In the genomic region with DNA sequence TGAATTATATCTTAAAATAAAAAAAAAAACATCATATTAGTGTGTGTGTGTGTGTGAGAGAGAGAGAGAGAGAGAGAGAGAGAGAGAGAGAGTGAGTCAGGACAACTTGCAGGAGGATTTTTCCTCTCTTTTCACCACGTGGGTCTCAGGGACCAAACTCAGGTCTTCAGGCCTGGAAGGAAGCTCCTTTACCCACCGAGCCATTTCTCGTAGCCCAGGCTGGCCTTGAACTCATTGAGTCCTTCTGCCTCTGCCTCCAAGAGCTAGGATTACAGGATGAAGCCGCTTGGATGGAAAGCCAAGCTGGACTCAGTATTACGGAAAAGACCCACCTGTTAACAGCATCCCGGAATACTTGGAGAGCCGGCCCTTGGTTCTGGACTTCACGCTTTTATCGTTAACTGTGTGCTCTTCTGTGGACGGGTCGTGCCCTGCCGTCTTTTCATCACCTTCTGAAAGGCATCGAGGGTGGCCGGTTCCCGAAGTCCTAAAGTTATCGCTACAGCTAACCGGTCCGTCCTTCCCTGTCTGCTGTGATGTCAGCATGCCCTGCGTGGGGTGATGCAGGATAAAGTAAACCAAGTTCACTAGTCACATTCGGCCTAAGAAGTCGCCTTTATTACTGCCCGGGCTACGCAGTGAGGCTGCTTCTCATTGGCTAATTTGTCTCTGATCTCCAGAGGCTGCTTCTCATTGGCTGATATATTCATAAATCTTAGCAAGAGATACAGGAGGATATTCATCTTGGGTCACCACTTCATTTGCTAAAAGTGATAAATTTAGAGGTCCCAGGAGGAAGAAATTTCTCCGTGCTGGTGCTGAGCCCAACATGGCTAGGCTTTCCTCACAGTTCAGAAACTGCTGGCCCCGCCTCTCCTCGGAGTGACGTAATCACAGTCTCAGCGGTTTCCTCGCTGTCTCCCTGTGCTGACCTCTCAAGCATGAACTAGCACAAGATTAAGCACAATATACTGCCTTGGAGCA, we compare ENCODE assay signal across 8 mouse cellular contexts. TPM values are rescaled to one million over a fixed set of nuclear protein-coding genes. Genes with fewer than 3 reads are reported as not detected.
A peak's percentile ranks its signal among the peaks of the same experiment; 100 is the strongest.
DNase-seq lines count a peak whose midpoint lies in the region; ATAC-seq and TF ChIP-seq lines count a peak whose summit lies in the region.

No protein-coding gene starts in this region.

- DNase-seq in Patski (ENCODE audit: low read depth, low spot score) = no peak
- DNase-seq in embryo, embryonic 11 days = peak; percentile 82
- peak; percentile 82 for DNase-seq in heart, adult 2 months
- peak; percentile 80 for DNase-seq in kidney, adult 11 months
- DNase-seq in lung, adult 18-20 months = peak; percentile 75 to 76
- peak; percentile 72 for DNase-seq in thymus, postnatal 14 days

- peak overlapping the region; percentile 57 for H3K4me2 ChIP-seq in neural tube, embryonic 12.5 days (replicated peaks)

- H3K4me3 ChIP-seq in C2C12 (ENCODE audit: insufficient read depth, poor library complexity, severe bottlenecking) = peak overlapping the region; percentile 22
- peak overlapping the region; percentile 57 for H3K4me3 ChIP-seq in heart, adult 2 months
- H3K4me3 ChIP-seq in neural tube, embryonic 12.5 days = peak overlapping the region; percentile 33

- peak overlapping the region; percentile 75 for H3K9ac ChIP-seq in heart, adult 2 months (ENCODE audit: low read depth, low read length)
- H3K9ac ChIP-seq in neural tube, embryonic 12.5 days = peak overlapping the region; percentile 30

- H3ac ChIP-seq in C2C12 (ENCODE audit: control insufficient read depth, insufficient read length, low read depth) = peak overlapping the region; percentile 53

- TF ChIP-seq POLR2A in heart, adult 2 months (IDR thresholded peaks at IDR 0.05; ENCODE audit: insufficient read depth, low read depth, low read length) = 0 out of 2 replicates have a peak, but pooled peaks have one; percentile 32

- CTCF ChIA-PET in Patski (lab: Charles Lee) = interaction anchor here (1.3 kb wide), 1 partner anchor 89 kb away, joined by 5 read pairs; no protein-coding TSS in a partner anchor

- H3K4me1 ChIP-seq in heart, adult 2 months (ENCODE audit: control insufficient read depth, insufficient read depth, low read length) = peaks cover 5% of the 10 kb centered on the region
- no peaks in the 10 kb centered on the region for H3K4me1 ChIP-seq in neural tube, embryonic 12.5 days

- H3K27me3 ChIP-seq in C2C12 (ENCODE audit: control insufficient read depth, insufficient read depth, insufficient read length) (no peaks in the 10 kb centered on the region), Patski (no peaks in the 10 kb centered on the region)
- no peaks in the 10 kb centered on the region for H3K27me3 ChIP-seq in heart, adult 2 months (ENCODE audit: control insufficient read depth, insufficient read depth, low read length)
- no peaks in the 10 kb centered on the region for H3K27me3 ChIP-seq in neural tube, embryonic 12.5 days (replicated peaks)

- no peak for TF ChIP-seq CTCF in C2C12 (IDR thresholded peaks at IDR 0.05; ENCODE audit: control insufficient read depth, insufficient read depth, insufficient read length)
- no peak for TF ChIP-seq CTCF in Patski (IDR thresholded peaks at IDR 0.05)
- TF ChIP-seq CTCF in heart, adult 2 months (IDR thresholded peaks at IDR 0.05) = no peak

- no peaks in the 10 kb centered on the region for H3K36me3 ChIP-seq in C2C12 (ENCODE audit: control insufficient read depth, insufficient read depth)
- H3K36me3 ChIP-seq in heart, adult 2 months (ENCODE audit: control insufficient read depth, insufficient read depth, low read length) = no peaks in the 10 kb centered on the region
- H3K36me3 ChIP-seq in neural tube, embryonic 12.5 days = no peaks in the 10 kb centered on the region

- peak; percentile 62 for ATAC-seq in Patski
- ATAC-seq in neural tube, embryonic 12.5 days (ENCODE audit: low FRiP score, low read depth) = peak; percentile 89

- intact Hi-C loops in heart, adult 2 months (cut with DNase I) = no loop called here

- H3K27ac ChIP-seq in heart, adult 2 months = peak overlapping the region; percentile 15
- no peak overlapping the region for H3K27ac ChIP-seq in neural tube, embryonic 12.5 days

- in situ Hi-C loops in Patski (cut with MboI; ENCODE audit: low pct_unique_long_range_greater_than_20kb) = no loop called here

- peaks cover 4% of the 10 kb centered on the region for H3K79me3 ChIP-seq in C2C12 (ENCODE audit: low read depth)

- POLR2A ChIA-PET in Patski (lab: Charles Lee) = no interaction called here

- peaks cover 17% of the 10 kb centered on the region for H3K9me3 ChIP-seq in neural tube, embryonic 12.5 days

- no peak for TF ChIP-seq EP300 in heart, adult 2 months (IDR thresholded peaks at IDR 0.05; ENCODE audit: insufficient read depth, low read depth, low read length)

- peaks cover 5% of the 10 kb centered on the region for H3K79me2 ChIP-seq in C2C12 (ENCODE audit: control insufficient read depth, insufficient read depth)
- no peaks in the 10 kb centered on the region for H3K79me2 ChIP-seq in heart, adult 2 months (replicated peaks; ENCODE audit: control insufficient read depth, insufficient read depth, low read length)

- 17% methylated on average over 29 of the region's 29 CpGs for WGBS in heart, adult 2 months
- 21% methylated on average over 29 of the region's 29 CpGs for WGBS in neural tube, embryonic 12.5 days

TF ChIP-seq in C2C12, 6 proteins besides CTCF, POLR2A, EP300 and RAD21:
- no peak for TF ChIP-seq FOSL1 (IDR thresholded peaks at IDR 0.05; ENCODE audit: insufficient read depth, low read length, poor library complexity, severe bottlenecking)
- no peak for TF ChIP-seq MYOD1 (IDR thresholded peaks at IDR 0.05; ENCODE audit: control insufficient read depth, insufficient read length, low read depth)
- TF ChIP-seq MYOG (IDR thresholded peaks at IDR 0.05; ENCODE audit: control insufficient read depth, extremely low read depth, insufficient read length) = no peak
- no peak for TF ChIP-seq CEBPB (IDR thresholded peaks at IDR 0.05; ENCODE audit: low read depth)
- TF ChIP-seq USF1 (IDR thresholded peaks at IDR 0.05; ENCODE audit: low read depth) = no peak
- no peak for TF ChIP-seq MAX (IDR thresholded peaks at IDR 0.05)

RNA-seq across cellular contexts. Expression of gene Ulk4, which starts 8.6 kb away (rescaled TPM):
- 1.1 TPM for polyA plus RNA-seq in C2C12 (2012; fragmentation: generic; extraction: Trizol)
- polyA plus RNA-seq in Patski (2021) = 6.2 TPM
- under 1 TPM; 0.18 to 0.30 TPM for total RNA-seq in heart, adult 2 months (2021)
- polyA plus RNA-seq in heart, adult 2 months (2012; rRNA removed) = 0.47 and 2.3 TPM in 2 replicates
- 143 and 144 TPM in 2 replicates for polyA plus RNA-seq in neural tube, embryonic 12.5 days (2016; fragmentation: Nextera tagmentation; extraction: Ambion mirVana)

RNA-seq across cellular contexts. Expression of gene Trak1, which starts 11.7 kb away (rescaled TPM):
- polyA plus RNA-seq in C2C12 (2012; fragmentation: generic; extraction: Trizol) = 26.6 TPM
- polyA plus RNA-seq in Patski (2021) = 49.4 TPM
- total RNA-seq in heart, adult 2 months (2021) = 100 to 1,000 TPM; 276 to 302 TPM
- 170 and 204 TPM in 2 replicates for polyA plus RNA-seq in heart, adult 2 months (2012; rRNA removed)
- 40.7 and 41.7 TPM in 2 replicates for polyA plus RNA-seq in neural tube, embryonic 12.5 days (2016; fragmentation: Nextera tagmentation; extraction: Ambion mirVana)

Comparison
In these comparisons a context has a peak if more than half of its experiments do, and no peak if none do; other contexts are left out.
1. RNA of gene Ulk4, which starts 8.6 kb away (polyA plus RNA-seq): 143 to 144 TPM in neural tube, embryonic 12.5 days; 6.2 TPM in Patski (single experiment), 0.47 to 2.3 TPM in heart, adult 2 months and 1.1 TPM in C2C12 (single experiment); every median in the first group is over 10 times any median in the second.
2. Peak in every context shown above with its lines, with median percentiles within 50 percentile points of each other: H3K4me3 ChIP-seq.